Mouse (Mus musculus) CD4-positive naive resting alpha-beta T cell, adult 76 days (primary cell): ENCODE results near the gene C1qtnf9. TPM values are rescaled to one million over a fixed set of nuclear protein-coding genes. Genes with fewer than 3 reads are reported as not detected.

ENCODE experiments used
- total RNA-seq: library from RNA; stranded (reverse); gene quantifications from one replicate; pipeline ENCODE4 v1.2.4, GENCODE M21; 2023

C1qtnf9 gene
- 0.38 TPM for total RNA-seq

GRCm38 (mm10) chr14:60767884-60768283 is at the start of gene C1qtnf9:
TSS of gene C1qtnf9 (plus strand) at chr14:60768134.

DNA sequence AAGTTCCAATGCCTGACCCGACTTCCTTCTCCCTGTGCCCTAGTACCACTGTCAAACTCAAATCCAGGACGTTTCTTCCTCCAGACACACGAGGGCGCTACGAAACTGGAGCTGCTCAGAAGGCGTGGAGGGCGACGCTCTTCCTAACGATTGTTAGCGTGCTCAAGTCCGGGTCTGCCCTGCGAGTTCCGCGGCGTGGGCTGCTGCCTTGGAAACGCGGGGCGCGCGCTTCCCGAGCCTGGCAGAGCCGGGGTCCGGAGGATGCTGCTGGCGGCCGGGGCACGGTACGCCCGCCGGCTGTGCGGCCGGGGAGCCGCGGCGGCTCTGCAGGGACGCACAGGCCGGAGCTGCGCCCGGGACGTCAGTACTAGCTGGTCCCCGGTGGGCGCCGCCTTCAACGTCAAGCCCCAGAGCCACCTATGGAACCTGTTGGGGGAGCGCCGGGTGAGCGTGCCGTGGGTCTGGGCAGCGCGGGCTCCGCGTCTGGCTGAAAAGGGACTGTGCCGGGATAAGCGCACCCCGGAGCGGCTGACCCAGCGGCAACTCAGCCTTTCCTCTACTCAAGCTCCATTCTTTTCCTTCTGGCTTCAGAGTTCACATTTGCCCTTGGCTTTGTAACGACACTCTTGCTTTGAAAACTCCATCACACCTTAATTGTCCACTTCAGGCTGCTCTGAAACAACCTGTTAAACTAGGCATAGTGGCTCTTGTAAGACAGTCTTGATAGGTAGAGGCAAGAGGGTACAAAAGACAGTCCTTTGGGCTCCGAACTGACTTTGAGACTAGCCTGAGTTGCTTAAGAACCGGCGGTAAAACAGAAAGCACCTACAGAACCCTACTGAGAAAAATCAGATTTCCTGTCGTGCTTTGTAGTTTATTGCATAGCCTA is 16.7 kb downstream of the C1qtnf9 start, which contains the start of gene Mipep:
TSS of gene Mipep (plus strand) at position 147 of the 889 bp plus-strand sequence.

Other genes with a start within 250 kb of the C1qtnf9 start
- 134 TPM for gene Spata13, start 134.1 kb upstream of the C1qtnf9 start, total RNA-seq
- gene Mipep, start 16.4 kb downstream of the C1qtnf9 start, total RNA-seq = 12.1 TPM